In genomic region chr8:127923321-127923720, GRCm38 (mm10) we compare ENCODE assay signal across 11 mouse cellular contexts.
"Had no signal": no experiment of that assay in that cellular context is flagged by ENCODE, and none has a peak within 500 bp of the region (broad histone marks: within the 10 kb centered on the region; RNA-seq: fewer than 3 reads in every experiment).

No protein-coding gene starts in this region.

- H3K4me3 ChIP-seq: layer of hippocampus, adult 2 months; liver, embryonic 13.5 days had no signal

- DNase-seq: kidney, postnatal 25 days; layer of hippocampus, adult 9-11 months; liver, embryonic 13.5 days; lung, adult 2 months; lung, postnatal 14 days; lung, postnatal 4 days; midbrain, embryonic 14.5 days; thymus, adult 18-20 months; thymus, postnatal 36 days had no signal

- H3K27ac ChIP-seq: kidney, postnatal 0 days; layer of hippocampus, adult 2 months; liver, embryonic 13.5 days had no signal
